Mouse (Mus musculus): Measurements from ENCODE around the gene Micu2. TPM values are rescaled to one million over a fixed set of nuclear protein-coding genes. Genes with fewer than 3 reads are reported as not detected.

Gene Micu2
- polyA plus RNA-seq, 1 experiment = 16.6 TPM

DNA sequence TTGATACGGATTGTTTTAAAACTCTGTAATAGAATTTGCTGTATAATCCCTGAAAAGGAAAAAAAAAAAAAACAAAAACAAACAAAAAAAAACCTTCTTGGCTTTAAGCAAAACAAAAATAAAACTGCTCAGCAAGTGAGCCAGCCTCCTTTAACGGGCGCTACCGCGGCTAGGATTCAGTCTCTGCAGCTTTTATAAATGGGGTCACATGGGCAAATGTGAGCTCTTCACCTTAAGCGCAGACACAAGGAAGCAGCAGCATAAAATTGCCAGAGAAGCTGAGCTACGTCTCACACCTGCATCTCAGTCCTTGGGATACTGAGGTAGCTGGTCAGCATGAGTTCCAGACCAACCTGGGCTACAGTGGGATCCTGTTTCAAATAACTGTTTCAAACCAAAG, 16.6 kb downstream of the Micu2 start:
- 88% methylated on average over 7 of the region's 7 CpGs for WGBS
- DNase-seq = no peak
- Histone ChIP-seq H3K27ac (ENCODE audit: control insufficient read depth, insufficient read depth, low read length) (no peak overlapping the region; the same call in 1 of the 2 replicates), H3K4me1 (replicated peaks; ENCODE audit: control insufficient read depth, insufficient read depth, low read length) (no peaks in the 10 kb centered on the region), H3K36me3 (ENCODE audit: control insufficient read depth, insufficient read depth, low read length) (no peaks in the 10 kb centered on the region), H3K4me3 (ENCODE audit: control insufficient read depth, insufficient read depth, low read length) (no peak overlapping the region), H3K27me3 (ENCODE audit: control insufficient read depth, insufficient read depth, low read length) (no peaks in the 10 kb centered on the region)
- TF ChIP-seq POLR2A (IDR thresholded peaks at IDR 0.05; ENCODE audit: control insufficient read depth, extremely low read depth, insufficient read depth, low read length, poor library complexity) (no peak), CTCF (IDR thresholded peaks at IDR 0.05; ENCODE audit: borderline replicate concordance, control insufficient read depth, extremely low read depth, insufficient read depth, low read length, poor library complexity) (no peak)

DNA sequence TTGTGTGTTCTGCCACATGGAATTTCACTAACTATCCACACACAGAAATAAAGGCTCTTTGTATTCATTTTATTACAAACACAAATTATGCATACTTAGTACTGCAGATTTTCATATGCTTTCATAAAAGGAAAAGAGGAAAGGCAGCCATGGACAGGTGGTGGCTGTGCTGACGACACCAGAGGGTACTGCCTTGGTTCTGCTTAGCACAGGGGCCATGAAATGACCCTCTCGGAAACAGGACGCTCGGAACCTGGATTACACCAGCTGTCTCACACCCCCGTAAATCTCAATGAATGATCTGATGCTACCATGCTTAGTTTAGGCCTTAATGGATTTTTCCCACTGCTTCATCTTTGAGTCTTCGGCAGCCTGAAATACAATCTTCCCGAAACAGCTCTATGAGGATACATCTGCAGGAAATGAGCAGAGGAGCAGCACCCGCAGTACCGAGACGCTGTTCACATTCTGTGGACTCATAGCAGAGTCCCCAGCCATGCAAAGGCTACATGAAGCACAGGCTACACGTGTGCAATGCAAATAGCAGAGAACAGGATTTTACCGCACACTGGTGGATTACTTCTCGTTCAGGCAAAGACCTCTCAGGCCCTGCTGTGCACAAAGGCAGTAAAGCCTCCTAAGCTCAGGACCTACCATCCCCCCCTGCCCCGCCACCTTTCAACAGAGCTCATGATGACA, 17.2 kb downstream of the Micu2 start:
- DNase-seq = no peak
- Histone ChIP-seq H3K36me3 (ENCODE audit: control insufficient read depth, insufficient read depth, low read length) (no peaks in the 10 kb centered on the region), H3K4me3 (ENCODE audit: control insufficient read depth, insufficient read depth, low read length) (no peak overlapping the region), H3K4me1 (replicated peaks; ENCODE audit: control insufficient read depth, insufficient read depth, low read length) (no peaks in the 10 kb centered on the region), H3K27me3 (ENCODE audit: control insufficient read depth, insufficient read depth, low read length) (no peaks in the 10 kb centered on the region), H3K27ac (ENCODE audit: control insufficient read depth, insufficient read depth, low read length) (no peak overlapping the region)
- TF ChIP-seq POLR2A (IDR thresholded peaks at IDR 0.05; ENCODE audit: control insufficient read depth, extremely low read depth, insufficient read depth, low read length, poor library complexity) (no peak), CTCF (IDR thresholded peaks at IDR 0.05; ENCODE audit: borderline replicate concordance, control insufficient read depth, extremely low read depth, insufficient read depth, low read length, poor library complexity) (no peak)
- 83% methylated on average over 14 of the region's 14 CpGs for WGBS

- Histone ChIP-seq H3K27me3 (ENCODE audit: control insufficient read depth, insufficient read depth, low read length) (no peaks in the 10 kb centered on the region), H3K4me3 (ENCODE audit: control insufficient read depth, insufficient read depth, low read length) (no peak overlapping the region), H3K4me1 (replicated peaks; ENCODE audit: control insufficient read depth, insufficient read depth, low read length) (no peaks in the 10 kb centered on the region), H3K27ac (ENCODE audit: control insufficient read depth, insufficient read depth, low read length) (no peak overlapping the region), H3K36me3 (ENCODE audit: control insufficient read depth, insufficient read depth, low read length) (no peaks in the 10 kb centered on the region)
- 91% methylated on average over 8 of the region's 8 CpGs for WGBS
- TF ChIP-seq CTCF (IDR thresholded peaks at IDR 0.05; ENCODE audit: borderline replicate concordance, control insufficient read depth, extremely low read depth, insufficient read depth, low read length, poor library complexity) = no peak
- no peak for DNase-seq
Observed at GRCm38 (mm10) chr14:57980776-57981175, 18.3 kb downstream of the Micu2 start.

DNA sequence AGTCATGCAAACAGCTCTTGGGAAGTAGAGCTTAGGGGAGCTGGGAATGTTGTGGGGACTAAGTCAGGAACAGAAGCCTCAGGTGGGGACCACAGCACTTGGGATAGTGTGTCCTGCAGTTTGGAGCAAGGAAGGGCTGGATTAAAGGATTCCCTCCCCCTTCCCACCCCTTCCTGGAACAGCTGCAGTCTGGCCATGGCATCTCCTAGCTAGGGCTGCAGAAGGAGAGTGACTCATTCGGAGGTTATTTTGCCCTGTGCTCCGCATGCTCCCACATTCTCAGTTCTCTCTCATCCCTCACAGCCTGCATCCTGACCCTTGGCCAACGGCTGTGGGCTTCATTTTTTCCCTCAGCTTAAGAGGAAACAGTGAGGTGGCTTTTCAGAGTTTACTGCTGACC, 18.9 kb downstream of the Micu2 start:
- no peak for DNase-seq
- no peaks in the 10 kb centered on the region for H3K27me3 ChIP-seq (ENCODE audit: control insufficient read depth, insufficient read depth, low read length)
- TF ChIP-seq POLR2A (IDR thresholded peaks at IDR 0.05; ENCODE audit: control insufficient read depth, extremely low read depth, insufficient read depth, low read length, poor library complexity) (no peak), CTCF (IDR thresholded peaks at IDR 0.05; ENCODE audit: borderline replicate concordance, control insufficient read depth, extremely low read depth, insufficient read depth, low read length, poor library complexity) (no peak)
- no peaks in the 10 kb centered on the region for H3K36me3 ChIP-seq (ENCODE audit: control insufficient read depth, insufficient read depth, low read length)
- H3K4me3 ChIP-seq (ENCODE audit: control insufficient read depth, insufficient read depth, low read length) = no peak overlapping the region
- 93% methylated on average over 3 of the region's 3 CpGs for WGBS
- H3K27ac ChIP-seq (ENCODE audit: control insufficient read depth, insufficient read depth, low read length) = no peak overlapping the region
- H3K4me1 ChIP-seq (replicated peaks; ENCODE audit: control insufficient read depth, insufficient read depth, low read length) = no peaks in the 10 kb centered on the region

DNA sequence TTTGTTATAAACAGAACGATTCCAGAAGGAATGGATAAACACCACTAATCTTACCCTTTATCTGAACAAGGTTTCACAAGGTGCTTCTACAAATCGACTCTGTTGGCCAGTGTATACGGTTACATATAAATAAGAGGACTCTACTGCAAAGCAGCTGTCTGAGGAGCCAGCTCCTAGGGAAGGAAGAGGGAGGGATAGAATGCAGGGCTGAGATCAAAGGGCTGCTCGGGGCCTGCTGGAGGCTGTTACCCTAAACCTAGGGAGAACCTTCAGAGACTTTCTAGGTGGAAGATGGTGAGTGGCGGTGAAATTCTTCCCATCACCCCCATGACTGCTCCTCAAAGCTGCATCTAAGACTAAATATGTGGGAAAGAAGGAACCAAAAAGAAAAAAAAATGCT, 20.9 kb downstream of the Micu2 start:
- Histone ChIP-seq H3K4me3 (ENCODE audit: control insufficient read depth, insufficient read depth, low read length) (no peak overlapping the region), H3K27me3 (ENCODE audit: control insufficient read depth, insufficient read depth, low read length) (no peaks in the 10 kb centered on the region), H3K36me3 (ENCODE audit: control insufficient read depth, insufficient read depth, low read length) (no peaks in the 10 kb centered on the region), H3K4me1 (replicated peaks; ENCODE audit: control insufficient read depth, insufficient read depth, low read length) (no peaks in the 10 kb centered on the region), H3K27ac (ENCODE audit: control insufficient read depth, insufficient read depth, low read length) (no peak overlapping the region)
- TF ChIP-seq CTCF (IDR thresholded peaks at IDR 0.05; ENCODE audit: borderline replicate concordance, control insufficient read depth, extremely low read depth, insufficient read depth, low read length, poor library complexity) = no peak
- no peak for TF ChIP-seq POLR2A (IDR thresholded peaks at IDR 0.05; ENCODE audit: control insufficient read depth, extremely low read depth, insufficient read depth, low read length, poor library complexity)
- WGBS = 80% methylated on average over 5 of the region's 5 CpGs
- DNase-seq = no peak

- Histone ChIP-seq H3K27ac (ENCODE audit: control insufficient read depth, insufficient read depth, low read length) (no peak overlapping the region), H3K4me3 (ENCODE audit: control insufficient read depth, insufficient read depth, low read length) (no peak overlapping the region), H3K4me1 (replicated peaks; ENCODE audit: control insufficient read depth, insufficient read depth, low read length) (peaks cover 6% of the 10 kb centered on the region), H3K27me3 (ENCODE audit: control insufficient read depth, insufficient read depth, low read length) (no peaks in the 10 kb centered on the region), H3K36me3 (ENCODE audit: control insufficient read depth, insufficient read depth, low read length) (no peaks in the 10 kb centered on the region)
- 93% methylated on average over 6 of the region's 6 CpGs for WGBS
- no peak for TF ChIP-seq POLR2A (IDR thresholded peaks at IDR 0.05; ENCODE audit: control insufficient read depth, extremely low read depth, insufficient read depth, low read length, poor library complexity)
- no peak for TF ChIP-seq CTCF (IDR thresholded peaks at IDR 0.05; ENCODE audit: borderline replicate concordance, control insufficient read depth, extremely low read depth, insufficient read depth, low read length, poor library complexity)
- no peak for DNase-seq
Observed at GRCm38 (mm10) chr14:57975656-57976055, 23.4 kb downstream of the Micu2 start.

Data from thymus, adult 2 months (tissue).